Mouse (Mus musculus) hematopoietic stem cell, adult 5-6 weeks (primary cell): ENCODE data around the gene Map7d1. TPM values are rescaled to one million over a fixed set of nuclear protein-coding genes. Genes with fewer than 3 reads are reported as not detected.
"Not testable (repeated sequence)": the region's sequence is repeated elsewhere in the genome, so short reads cannot be mapped to it uniquely, and the experiment has no call there.

Experiments
- ATAC-seq, 2 experiments: fragments of 125-278 bp in 1 of 2; replicated peaks in 1 of 2; 2 replicates each; pipeline ENCODE4 v1.8.0; 2016 to 2017; ENCODE audit warnings: inconsistent platforms in 2 of 2, mild to moderate bottlenecking in 2 of 2, moderate number of reproducible peaks in 2 of 2, low read depth in 1 of 2, moderate TSS enrichment in 1 of 2; ENCODE audit not compliant: low FRiP score in 2 of 2, poor library complexity in 2 of 2, severe bottlenecking in 2 of 2, insufficient read depth in 1 of 2, low TSS enrichment in 1 of 2
- total RNA-seq: library from RNA; stranded (forward); fragments of 172-1452, 232-1000 nt; gene quantifications from 2 replicates; pipeline ENCODE4 v1.2.3, GENCODE M21; 2017

The Map7d1 gene
- total RNA-seq, 1 experiment from 2014 or later, result 28.5 TPM

GRCm38 (mm10) chr4:126227077-126227761 lies 28.9 kb downstream of the Map7d1 start:
- ATAC-seq, result peak; percentile 75 to 90

- no peak for ATAC-seq
These were observed 29.5 kb downstream of the Map7d1 start for GRCm38 (mm10) chr4:126226640-126227039.

DNA sequence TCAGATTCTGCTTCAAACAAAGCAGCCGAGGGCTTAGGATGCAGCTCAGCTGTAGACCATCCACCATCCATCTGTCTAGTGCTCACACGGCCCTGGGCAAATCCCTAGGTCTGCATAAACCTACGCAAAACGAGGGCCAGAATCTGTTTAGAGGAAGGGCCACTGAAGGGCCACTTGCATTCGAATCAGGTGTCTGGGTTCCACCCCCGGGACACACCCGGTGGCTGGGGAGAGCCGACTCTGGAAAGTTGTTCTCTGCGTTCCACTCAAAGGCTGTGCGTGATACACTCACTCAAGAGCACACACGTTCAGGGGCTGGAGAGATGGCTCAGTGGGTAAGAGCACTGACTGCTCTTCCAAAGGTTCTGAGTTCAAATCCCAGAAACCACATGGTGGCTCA lies 33.5 kb downstream of the Map7d1 start:
- ATAC-seq, result no peak

- ATAC-seq, result no peak
These were observed 36.1 kb downstream of the Map7d1 start for GRCm38 (mm10) chr4:126220045-126220444.

DNA sequence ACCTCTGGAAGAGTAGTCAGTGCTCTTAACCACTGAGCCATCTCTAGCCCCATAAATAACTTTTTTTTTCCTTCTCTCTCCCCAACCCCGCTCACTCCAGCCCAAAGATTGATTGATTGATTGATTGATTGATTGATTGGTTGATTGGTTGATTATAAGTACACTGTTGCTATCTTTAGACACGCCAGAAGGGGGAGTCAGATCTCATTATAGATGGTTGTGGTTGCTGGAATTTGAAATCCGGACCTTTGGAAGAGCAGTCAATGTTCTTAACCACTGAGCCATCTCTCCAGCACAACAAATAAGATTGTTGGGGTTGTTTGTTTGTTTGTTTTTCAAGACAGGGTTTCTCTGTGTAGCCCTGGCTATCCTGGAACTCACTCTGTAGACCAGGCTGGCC lies 36.6 kb downstream of the Map7d1 start:
- ATAC-seq, result not testable (repeated sequence)

GRCm38 (mm10) chr4:126217771-126218170 lies 38.4 kb downstream of the Map7d1 start:
- ATAC-seq, result no peak

DNA sequence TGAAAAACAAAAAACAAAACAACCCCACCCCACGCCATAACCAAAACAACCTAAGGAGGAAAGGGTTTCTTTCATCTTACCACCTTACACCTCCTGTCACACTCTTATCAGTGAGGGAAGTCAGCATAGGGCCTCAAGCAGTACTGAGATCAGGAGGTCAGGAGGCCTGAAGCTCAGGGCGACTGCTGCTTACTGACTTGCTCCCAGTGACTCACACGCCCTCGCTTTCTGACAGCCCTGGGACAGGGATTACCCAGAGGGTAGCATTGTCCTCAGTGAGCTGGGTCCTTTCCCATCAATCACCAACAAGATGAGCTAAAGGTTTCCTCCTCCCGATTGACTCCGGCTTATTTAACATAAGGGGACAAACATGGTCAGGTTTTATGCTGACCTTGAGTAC lies 49.1 kb downstream of the Map7d1 start:
- no peak for ATAC-seq

GRCm38 (mm10) chr4:126205386-126205785 lies 50.8 kb downstream of the Map7d1 start:
- ATAC-seq, result no peak

GRCm38 (mm10) chr4:126204661-126205230 lies 51.4 kb downstream of the Map7d1 start:
- ATAC-seq, result no peak

DNA sequence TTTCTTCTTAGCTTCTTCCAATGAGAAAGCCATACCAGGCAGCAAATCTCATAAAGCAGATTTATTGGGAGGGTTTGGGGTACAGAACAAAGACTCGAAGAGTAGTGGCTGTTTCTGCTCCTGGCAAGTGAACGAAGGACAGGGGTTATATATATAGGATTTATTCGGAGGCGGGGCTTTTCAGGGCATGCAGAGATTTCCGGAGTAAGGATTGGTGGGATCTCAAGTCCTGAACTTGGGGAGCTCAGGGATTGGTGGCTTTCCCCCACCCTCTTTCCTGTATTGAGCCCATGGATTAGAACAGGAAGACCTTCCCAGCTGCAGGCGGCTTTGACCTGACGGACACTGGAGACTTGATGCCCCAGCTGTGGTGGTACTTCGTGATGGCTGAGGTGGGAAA lies 52.1 kb downstream of the Map7d1 start:
- no peak for ATAC-seq

GRCm38 (mm10) chr4:126203336-126203895 lies 52.7 kb downstream of the Map7d1 start:
- no peak for ATAC-seq

GRCm38 (mm10) chr4:126202303-126203181 lies 53.6 kb downstream of the Map7d1 start, which contains the start of gene Thrap3:
Gene Thrap3 (minus strand): TSS chr4:126202760.
- peak; percentile 88 to 90 for ATAC-seq

DNA sequence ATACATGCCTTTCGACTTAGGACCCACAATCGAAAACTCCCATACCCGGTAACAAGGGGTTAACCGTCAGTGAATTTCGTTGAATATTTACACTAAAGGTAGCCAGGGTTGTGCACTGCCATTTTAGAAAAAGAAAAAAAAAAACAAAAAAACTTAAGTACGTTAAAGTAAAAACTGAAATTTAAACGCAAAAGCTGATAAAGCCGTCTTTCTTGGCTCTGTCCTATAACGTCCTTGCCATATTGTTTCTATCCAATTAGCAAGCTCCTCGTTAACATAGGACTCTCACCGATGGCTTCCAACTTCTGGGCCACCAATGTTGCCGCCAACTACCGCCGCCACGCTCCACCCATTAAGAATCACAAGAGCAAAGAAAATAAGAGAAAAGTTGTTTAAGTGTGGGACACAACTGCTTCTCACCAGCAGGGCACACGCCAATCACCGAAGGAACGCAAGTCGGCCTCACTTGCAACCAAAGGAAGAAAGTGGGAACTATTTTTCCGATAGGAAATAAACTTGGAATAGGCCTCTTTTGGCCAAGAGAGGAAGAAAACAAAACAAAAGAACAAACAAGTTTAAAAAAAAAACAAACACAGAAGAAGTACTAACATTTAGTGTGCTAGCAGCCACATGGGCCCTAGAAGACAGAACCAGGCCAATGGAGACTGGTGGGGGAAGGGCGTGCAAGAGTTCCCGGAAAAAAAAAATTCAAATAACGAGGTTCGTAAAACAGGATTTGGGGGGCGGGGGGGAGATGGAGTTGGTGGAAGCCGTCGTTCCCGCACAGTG lies 54.4 kb downstream of the Map7d1 start:
- ATAC-seq, result peak; percentile 1 to 38; a peak in 2 of 4 replicates

- no peak for ATAC-seq
These were observed 55.5 kb downstream of the Map7d1 start for GRCm38 (mm10) chr4:126200656-126201055.

- ATAC-seq, result no peak
These were observed 56.1 kb downstream of the Map7d1 start for GRCm38 (mm10) chr4:126200036-126200435.

GRCm38 (mm10) chr4:126199556-126199955 lies 56.6 kb downstream of the Map7d1 start:
- ATAC-seq, result no peak

GRCm38 (mm10) chr4:126197485-126197884 lies 58.7 kb downstream of the Map7d1 start:
- ATAC-seq, result peak in 1 of 2 experiments; percentile 6; a peak in 1 of 4 replicates
